Mouse (Mus musculus) gastrocnemius, postnatal 36 days (tissue): ENCODE results near the gene Ssr2. TPM values are rescaled to one million over a fixed set of nuclear protein-coding genes. Genes with fewer than 3 reads are reported as not detected.
"Not testable (repeated sequence)": the region's sequence is repeated elsewhere in the genome, so short reads cannot be mapped to it uniquely, and the experiment has no call there.

ENCODE experiments used
- DNase-seq, 2 experiments: peaks; one replicate each; pipeline ENCODE4 v3.0.0; 2022
- intact Hi-C: fragments of 180-260 bp; cut with DNase I; formaldehyde crosslinking; loops from one replicate; pipeline ENCODE4 v1.15.1; 2025
- total RNA-seq, 2 experiments: library from RNA; stranded (reverse); gene quantifications; 2 replicates each; pipeline ENCODE4 v1.2.3; 2021

Gene Ssr2
- total RNA-seq, 2 experiments from 2014 or later, result 46.3 to 51.4 TPM

DNA sequence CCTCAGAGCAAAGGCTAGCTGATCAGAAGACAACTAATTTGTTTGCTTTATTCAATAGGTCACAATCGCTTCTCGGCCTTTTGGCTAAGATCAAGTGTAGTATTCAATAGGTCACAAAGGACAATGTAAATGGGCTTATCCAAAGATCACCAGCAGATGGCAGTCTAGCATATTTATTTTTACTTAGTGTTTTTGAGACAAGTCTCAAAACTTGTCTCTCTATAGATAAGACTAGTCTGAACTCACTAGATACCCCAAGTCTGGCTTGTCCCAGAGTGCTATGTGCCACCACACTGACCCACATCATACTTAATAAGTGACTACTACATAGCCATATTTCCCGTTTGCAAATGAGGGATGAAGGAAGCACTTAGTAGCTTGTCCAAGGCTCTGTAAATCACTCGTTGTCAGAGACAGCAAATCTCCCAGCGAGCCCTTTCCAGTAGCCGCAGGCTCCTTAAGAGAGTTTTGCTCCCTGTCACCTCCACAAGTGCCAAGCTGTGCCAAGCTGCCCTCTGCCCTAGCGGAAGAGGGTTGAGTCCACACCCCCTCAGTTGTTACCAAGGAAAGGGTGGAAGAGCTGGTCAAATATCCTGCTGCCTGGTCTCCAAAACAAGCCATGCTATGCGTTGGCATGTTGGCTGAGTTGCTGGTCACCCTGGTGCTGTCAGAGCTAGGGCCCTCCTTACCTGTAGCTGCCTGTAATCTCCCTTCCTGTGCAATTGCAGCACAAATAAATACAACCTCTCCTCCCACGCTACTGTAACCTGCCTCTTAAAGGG lies 16.5 kb downstream of the Ssr2 start:
- intact Hi-C loops, result loop anchor here (5.0 kb wide), 1 partner anchor 45 kb away; no protein-coding TSS in a partner anchor
- no peak for DNase-seq

DNA sequence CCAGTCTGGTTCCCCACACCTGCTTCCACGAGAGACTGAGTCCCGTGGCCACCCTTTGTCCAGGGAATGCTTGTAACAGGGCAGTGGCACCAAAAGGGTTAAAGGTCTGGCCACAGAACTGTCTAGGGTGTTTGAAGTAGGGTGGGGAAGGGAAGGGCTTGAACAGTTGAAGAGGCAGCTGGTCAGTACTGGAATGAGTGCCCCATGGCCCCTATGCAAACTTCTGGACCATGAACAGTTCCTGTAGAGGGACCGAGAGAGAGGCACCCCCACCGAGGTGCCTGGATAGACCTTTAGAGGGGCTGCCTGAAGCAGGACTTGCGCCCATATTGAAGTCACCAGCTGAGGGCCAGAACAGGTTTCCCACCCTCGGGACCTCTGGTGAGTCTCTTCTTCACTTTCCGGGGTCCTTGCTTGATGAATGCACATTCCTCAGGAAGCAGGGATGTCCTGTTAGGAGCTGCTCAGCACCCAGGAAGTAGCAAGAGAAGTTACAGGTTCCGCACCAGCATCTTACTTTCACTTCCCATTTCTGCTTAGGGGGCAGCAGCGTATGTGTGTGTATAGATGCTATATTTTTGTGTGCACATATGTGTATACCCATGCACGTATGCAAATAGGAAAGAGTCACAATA lies 17.4 kb downstream of the Ssr2 start:
- intact Hi-C loops, result loop anchor here (5.0 kb wide), 1 partner anchor 44 kb away; no protein-coding TSS in a partner anchor

DNA sequence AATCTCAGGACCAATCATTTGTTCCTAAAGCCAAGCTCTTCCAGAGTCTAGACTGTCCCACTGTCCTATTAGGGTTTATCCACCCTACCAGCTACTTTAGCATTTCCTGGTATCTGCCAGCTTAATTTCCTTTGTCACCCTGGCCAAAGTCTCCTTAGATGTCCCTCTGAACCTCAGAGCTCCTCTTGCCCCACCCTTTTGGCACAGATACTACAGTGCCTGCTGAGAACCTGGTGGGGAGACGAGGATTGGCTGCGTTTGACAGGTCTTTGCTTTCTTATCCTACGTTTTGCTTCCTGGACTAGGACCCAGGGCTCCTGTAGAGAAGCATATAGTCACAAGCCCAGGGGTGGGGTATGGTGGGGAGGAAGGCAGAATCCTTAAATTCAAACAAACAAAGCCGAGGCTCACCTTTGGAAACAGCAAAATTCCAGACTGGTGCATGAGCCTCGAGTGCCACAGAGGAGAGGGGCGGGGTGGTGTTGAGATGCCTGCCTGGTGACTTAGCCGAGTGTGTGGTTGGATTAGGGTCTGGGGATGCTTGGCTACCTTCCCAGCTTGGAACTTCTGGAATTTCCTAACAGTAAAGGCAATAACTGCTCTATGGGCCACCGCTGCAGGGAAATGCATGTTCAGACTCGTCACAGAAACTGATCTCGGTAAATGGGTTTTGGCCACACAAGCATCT lies 18.4 kb downstream of the Ssr2 start:
- DNase-seq, result no peak
- intact Hi-C loops, result loop anchor here (5.0 kb wide), 1 partner anchor 43 kb away; no protein-coding TSS in a partner anchor

More for the DNA sequence above, 17.4 kb downstream of the Ssr2 start:
- DNase-seq, result no peak

DNA sequence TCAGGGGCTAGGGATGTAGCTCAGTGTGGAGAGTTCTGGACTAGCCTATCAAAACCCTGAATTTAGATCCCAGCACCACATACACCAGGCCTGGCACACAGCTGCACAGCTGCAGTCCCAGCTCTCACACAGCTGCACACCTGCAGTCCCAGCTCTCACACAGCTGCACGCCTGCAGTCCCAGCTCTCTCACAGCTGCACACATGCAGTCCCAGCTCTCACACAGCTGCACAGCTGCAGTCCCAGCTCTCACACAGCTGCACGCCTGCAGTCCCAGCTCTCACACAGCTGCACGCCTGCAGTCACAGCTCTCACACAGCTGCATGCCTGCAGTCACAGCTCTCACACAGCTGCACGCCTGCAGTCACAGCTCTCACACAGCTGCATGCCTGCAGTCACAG lies 20.9 kb downstream of the Ssr2 start:
- intact Hi-C loops, DNase-seq: not testable (repeated sequence)

DNA sequence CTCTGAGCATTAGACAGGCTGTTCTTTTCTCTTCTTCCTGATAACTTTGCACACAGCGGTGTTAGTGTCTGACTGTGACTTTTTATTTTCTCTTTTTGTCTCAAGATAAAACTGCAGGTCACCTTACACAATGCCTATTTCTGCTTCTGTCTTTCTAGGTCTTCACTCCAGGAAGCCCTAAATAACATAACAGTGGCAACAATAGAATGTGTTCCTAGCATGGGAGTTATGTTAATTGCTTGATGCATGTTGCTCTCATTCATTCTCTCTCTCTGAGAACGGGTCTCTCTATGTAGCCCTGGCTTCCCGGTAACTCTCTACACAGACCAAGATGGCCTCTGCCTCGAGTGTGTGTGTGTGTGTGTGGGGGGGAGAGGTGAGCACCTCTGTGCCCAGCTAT lies 26.8 kb downstream of the Ssr2 start:
- DNase-seq, result no peak
- intact Hi-C loops, result no loop called here

DNA sequence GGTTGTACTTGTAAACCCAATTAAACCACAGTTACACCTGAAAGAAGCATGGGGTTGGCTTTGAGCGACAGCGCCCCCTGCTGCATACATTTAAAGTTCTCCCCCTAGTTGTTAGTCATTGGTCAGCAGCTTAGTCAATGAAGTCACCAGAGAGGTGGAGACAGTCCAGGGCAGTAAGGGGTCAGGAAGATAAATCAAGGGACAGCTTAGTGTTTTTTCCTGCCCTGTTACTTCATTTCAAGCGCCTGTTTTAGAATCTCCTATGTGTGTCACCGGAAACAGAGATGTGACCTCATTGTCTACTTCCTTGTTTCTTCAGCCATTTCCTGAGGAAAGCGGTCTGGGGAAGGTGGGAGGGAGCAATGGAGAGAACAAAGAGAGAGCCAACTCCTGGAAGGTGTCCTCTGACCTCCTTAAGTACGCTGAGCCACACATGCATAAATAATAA lies 28.1 kb downstream of the Ssr2 start:
- DNase-seq, result peak; percentile 45 to 49

DNA sequence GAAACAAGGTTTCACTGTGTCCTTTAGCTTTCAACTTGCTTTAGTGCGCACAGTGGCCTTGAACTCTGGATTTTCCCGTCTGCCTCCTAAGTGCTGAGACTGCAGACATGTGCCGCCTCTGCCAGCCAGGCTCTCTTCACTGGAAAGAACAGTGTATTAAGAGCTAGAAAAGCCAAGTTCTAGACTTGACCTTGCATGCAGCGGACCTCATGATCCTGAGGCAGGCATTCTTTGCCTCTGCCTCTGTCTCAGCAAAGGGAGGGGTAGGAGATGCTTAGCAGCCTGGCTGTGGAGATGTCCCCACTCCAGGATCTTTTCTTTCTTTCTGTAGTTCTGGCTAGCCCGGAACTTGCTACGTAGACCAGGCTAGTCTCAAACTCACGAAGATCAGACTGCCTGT lies 29.2 kb downstream of the Ssr2 start:
- intact Hi-C loops, result no loop called here
- no peak for DNase-seq

More for the DNA sequence above, 28.1 kb downstream of the Ssr2 start:
- intact Hi-C loops, result no loop called here

DNA sequence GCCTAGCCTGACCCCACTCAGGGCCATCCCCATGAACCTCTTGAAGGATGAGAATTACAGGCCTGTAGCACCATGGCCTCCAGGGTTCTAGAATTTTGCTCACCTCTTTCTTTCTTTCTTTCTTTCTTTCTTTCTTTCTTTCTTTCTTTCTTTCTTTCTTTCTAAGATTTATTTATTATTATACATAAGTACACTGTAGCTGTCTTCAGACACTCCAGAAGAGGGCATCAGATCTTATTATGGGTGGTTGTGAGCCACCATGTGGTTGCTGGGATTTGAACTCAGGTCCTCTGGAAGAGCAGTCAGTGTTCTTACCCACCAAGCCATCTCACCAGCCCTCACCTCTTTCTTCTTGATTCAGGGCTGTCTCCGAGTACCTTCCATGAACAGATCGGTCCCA lies 30.0 kb downstream of the Ssr2 start, which contains the start of gene Arhgef2:
Gene Arhgef2, plus strand, starts transcription at position 301 of the 400 bp plus-strand sequence.
- intact Hi-C loops, result loop anchor here (2.0 kb wide), 2 partner anchors 27 to 35 kb away; no protein-coding TSS in a partner anchor
- DNase-seq, result not testable (repeated sequence)

DNA sequence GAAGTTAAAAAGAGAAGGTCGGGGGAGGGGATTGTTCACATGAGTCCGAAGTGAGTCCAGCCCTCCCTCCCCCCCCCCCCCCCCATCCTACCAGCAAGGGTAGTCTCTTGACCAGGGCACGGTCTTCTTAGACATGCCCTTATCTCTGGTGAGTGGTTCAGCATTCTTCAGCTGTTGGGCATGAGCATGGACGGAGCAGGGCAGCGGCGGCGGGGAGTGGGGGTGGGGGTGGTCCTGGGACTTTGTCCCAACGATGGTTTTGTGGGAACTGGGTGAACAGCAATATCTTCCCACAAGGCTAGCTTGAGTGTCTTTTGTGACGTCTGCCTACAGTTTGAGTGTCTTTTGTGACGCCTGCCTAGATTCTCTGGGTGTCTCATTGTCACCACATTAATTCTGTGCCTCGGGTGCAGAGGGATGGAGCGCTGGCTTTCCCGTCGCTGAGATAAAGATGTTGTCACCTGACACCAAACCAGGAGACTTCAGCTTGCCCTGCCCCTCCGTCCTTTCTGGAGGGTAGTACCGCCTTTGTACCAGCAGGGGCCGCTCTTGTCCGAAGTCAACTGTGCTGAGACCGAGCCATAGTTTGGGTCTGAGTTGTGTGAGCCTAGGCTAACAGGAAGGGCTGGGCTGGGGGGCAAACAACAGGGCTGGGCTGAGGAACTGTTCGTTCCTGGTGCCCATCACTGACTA lies 31.5 kb downstream of the Ssr2 start:
- intact Hi-C loops, result loop anchor here (2.0 kb wide), 2 partner anchors 26 to 34 kb away; no protein-coding TSS in a partner anchor

DNA sequence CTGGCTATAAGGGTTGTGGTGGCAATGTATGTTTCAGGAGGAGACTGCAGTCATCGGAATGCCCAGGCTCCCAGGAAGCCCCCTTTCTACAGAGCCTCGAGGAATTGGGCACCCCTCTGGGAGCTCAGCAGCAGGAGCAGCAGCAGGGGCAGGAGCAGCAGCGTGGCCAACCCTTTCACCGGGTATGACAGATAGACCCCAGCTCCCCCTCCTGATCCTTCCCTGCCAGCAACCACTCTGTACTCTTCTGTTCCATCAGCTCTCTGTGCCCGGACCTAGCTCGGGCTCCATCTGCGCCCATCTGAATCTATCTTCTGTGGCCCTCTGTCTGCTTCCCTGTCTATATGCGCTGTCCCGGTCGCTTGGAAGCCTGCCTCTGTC lies 32.1 kb downstream of the Ssr2 start:
- intact Hi-C loops, result loop anchor here (2.0 kb wide), 2 partner anchors 25 to 33 kb away; no protein-coding TSS in a partner anchor
- no peak for DNase-seq

More for the DNA sequence above, 31.5 kb downstream of the Ssr2 start:
- peak; percentile 82 to 92 for DNase-seq

DNA sequence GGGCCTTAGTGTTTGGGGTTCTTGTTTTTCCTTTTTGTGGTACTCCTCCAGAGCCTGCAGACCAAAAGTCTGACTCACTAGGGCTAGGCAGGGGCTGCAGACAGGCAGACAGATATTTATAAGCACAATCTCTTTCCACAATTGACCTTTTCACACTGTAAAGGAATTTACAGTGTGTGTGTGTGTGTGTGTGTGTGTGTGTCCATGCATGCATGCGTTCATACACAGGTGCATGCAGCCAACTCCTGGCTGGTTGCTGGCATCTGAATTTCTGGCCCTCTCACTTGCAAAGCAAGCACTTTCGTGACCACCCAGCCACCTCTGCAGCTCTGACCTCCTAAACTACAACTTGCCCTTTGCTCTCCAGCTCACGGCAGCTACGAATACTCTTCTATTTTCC lies 33.4 kb downstream of the Ssr2 start:
- DNase-seq, result no peak
- intact Hi-C loops, result no loop called here

DNA sequence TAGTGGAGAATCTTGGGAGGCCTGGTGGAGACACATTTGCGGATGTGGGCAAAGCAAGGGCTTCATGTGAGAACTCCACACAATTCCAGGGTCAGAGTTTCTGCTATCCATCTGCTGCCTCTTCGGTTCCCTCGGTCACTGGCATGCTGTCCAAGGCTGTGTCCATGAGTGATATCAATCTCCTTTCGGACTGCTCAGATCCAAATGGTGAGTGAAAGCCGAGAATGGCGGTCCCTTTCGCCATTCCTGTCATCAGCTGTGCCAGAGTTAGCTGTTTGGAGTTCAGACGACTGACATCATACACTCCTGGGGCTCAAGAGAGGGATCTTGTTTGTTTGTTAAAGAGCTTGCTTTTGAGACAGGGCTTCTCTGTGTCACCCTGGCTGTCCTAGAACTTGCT lies 38.7 kb downstream of the Ssr2 start:
- intact Hi-C loops, result no loop called here
- no peak for DNase-seq

DNA sequence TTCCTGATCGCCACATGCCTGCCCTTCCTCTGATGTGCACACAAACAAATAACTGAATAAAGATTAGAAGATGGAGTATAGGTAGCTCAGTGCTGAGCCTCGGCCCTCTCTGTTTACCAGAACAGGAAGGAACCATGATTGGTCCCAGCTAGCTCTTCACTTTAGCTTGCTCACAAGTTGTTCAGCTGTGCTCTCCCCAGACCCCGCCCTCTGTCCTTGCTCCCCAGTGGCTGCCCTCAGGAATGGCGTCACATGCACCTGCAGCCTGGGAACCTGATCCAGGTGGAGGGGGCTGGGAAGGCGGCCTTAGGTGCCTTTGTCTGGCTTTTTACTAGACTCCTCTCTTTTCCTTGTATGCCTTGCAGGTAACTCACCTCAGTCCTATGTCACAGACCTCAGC lies 39.4 kb downstream of the Ssr2 start:
- intact Hi-C loops, result no loop called here
- DNase-seq, result no peak

DNA sequence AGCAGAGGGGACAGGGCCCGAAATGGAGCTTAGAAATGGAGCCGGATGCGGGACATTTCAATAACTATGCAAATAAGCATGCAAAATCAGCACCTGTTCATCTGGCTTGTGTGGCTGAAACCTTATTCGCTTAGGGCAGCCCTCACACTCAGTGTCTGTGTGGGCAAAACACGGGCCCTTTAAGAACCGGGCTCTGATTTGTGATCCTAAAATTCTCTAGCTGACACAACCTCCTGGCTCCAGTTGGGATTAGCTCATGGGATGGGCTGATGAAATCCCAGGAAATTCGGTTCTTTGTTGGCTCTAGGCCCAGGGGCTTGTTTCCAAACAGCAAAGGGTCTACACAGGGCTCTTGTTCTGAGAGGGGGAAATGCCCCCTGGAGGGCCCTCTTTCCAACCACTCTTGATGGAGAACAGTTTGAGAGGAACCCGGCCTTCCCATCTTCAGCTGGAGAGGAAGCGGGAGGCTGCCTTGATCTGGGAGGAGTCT lies 40.3 kb downstream of the Ssr2 start:
- DNase-seq, result peak; percentile 69 to 76
- intact Hi-C loops, result no loop called here

DNA sequence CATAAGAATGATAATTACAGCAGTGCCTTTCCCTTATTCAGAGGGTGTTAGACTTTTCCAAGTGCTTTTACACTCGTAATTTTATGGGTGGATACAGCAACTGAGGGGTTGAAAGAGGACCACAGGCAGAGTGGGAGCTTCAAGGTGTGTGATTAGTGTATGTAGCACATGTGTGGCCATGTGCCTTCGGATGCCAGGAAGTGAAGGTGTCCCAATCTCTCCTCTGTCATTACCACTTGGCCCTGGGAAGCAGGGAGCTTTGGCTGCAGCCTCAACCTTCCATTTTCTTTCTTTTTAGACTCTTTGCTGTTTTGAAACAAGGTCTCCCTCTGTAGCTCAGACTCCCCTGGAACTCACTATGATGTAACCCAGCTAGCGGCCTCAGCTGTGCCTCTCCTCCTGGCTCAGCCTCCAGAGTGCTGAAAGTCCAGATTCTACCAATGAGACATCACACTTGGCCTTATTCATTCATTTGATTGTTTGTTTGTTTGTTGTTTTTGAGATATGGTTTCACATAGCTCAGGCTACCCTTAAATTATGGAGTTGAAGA lies 41.4 kb downstream of the Ssr2 start:
- DNase-seq, result no peak
- intact Hi-C loops, result no loop called here

DNA sequence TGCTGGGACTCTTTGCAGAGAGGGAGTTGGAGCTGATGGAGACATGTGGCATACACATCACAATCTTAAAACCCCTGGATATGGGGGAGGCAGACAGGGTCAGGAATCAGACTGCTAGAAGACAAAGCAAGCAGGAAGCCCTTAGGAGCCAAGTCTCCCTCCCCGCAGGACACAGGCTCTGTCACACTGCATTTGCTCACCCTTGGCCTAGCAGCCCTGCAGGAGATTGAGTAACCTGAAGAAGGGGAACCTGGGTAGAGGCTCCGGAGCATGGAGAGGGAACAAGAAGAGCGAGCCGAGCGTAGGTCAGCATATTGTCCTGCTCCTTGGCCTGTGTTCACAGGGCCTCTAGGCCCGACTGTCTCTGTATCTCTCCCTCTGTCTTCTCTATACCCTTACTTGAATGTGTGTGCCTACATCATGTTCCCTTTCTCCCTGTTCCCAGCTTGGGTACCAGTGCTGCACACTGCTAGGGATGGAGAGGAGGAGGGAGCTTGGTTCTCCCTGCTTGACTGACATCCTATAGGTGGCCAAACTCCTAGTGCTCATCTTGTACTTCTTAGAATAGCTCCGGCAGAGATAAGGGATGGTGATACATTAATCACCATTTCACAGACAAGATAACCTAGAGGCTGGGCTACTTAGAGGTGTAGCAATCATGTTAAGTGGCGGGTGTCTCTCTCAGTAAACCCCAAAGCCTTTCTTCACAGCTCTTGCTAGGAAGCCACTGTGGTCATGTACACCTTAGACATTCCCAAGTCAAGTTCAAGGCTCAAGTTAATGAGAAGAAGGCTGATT lies 42.6 kb downstream of the Ssr2 start:
- DNase-seq, result no peak
- intact Hi-C loops, result no loop called here

DNA sequence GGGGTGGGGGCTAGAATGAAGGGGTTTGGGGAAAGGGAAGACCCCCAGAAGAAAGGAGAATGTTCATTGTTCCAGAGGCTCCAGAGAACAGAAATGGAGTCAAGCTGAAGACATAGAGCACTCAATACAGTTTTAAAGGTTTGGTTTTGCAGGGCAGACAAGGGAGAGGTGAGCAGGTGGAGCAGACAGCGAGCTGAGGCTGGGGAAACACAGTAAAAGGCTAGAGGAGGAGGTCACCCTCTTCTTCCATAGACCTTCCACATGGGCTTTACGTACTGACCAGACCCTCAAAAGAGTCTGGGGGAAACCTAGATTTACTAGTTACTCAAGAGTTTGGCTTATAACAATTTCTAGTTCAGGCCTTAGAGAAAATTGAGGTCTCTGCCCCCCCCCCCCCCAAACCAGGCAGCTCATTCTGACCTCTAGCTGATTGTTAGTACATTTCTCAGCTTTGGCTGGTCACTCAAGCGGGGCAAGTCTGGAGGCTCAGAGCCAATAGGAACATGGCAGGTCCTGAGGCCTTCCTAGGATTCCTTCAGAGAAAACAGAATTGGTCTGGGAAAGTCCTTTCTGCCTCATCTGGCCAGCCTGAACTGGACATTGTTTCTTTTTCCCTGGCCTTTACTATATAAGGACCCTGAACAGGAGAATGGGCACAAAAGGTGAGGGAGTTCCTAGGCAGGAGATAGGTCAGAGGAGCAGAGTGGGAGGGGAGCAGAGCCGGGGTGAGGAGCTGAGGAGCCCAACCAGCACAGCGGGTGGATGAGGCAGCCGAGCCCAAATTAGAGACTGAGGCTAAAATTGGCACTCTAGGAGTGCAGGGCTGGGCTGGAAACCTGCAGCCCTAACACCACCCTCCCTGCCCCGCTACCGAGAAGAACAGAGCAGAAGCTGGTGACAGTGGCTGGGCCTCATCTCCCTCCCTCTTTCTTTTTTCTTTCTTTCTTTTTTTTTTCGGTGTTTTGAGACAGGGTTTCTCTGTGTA lies 43.7 kb downstream of the Ssr2 start:
- intact Hi-C loops, result no loop called here

More for the DNA sequence above, 43.7 kb downstream of the Ssr2 start:
- no peak for DNase-seq
